Mouse (Mus musculus) liver, adult 2 months (tissue): ENCODE measurements at regions not wholly inside any gene's neighbourhood (a gene's known extent, or its start where the extent isn't known, plus 50 kb on each side); places are given as distances from the start of the nearest gene placed in this dataset.

ENCODE experiments used
- CTCF ChIP-seq: fragments of 200-500 bp; IDR thresholded peaks from 2 replicates; pipeline ENCODE4 v1.5.1; 2011; ENCODE audit warnings: low read depth, low read length, control low read depth
- POLR2A ChIP-seq: fragments of 200-500 bp; IDR thresholded peaks from 2 replicates; pipeline ENCODE4 v1.6.1; 2011; ENCODE audit warnings: low read length, control low read depth; ENCODE audit not compliant: insufficient read depth; ENCODE audit errors: extremely low read depth

DNA sequence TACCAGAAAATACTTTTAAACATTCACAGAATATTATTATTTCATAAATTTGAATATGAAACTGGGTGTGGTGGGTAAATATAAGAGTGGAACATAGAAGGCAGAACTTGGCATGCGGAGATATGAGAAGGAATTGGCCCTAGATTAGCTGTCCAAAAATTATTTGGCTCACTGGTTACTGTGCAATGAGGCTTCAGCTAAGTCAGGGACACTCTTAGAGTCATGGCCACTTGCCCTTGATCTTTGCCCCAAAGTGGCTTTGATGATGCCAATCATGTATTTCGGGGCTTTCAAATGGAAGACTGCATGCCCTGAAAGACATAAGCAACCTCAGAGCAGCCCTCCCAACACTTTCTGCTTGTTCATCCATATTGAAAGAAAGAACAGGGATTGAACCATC is 76.9 kb downstream of the Pxdc1 start:
- TF ChIP-seq POLR2A (no peak), CTCF (no peak)
